Mouse (Mus musculus) liver, postnatal 0 days (tissue): Measurements from ENCODE around the gene Cit. TPM values are rescaled to one million over a fixed set of nuclear protein-coding genes. Genes with fewer than 3 reads are reported as not detected.
A peak's percentile ranks its signal among the peaks of the same experiment; 100 is the strongest.

Experiments
- ATAC-seq: fragments of 200-750 bp; cut with Nextera tagmentation; 2 replicates; pipeline ENCODE4 v1.8.0; 2017; ENCODE audit warnings: mild to moderate bottlenecking, moderate library complexity
- DNase-seq: peaks from one replicate; pipeline ENCODE4 v3.0.0-alpha.2; 2016
- H3K27ac ChIP-seq: fragments of 300-500 bp; sonication (generic); 2 replicates; pipeline ENCODE4 v1.5.1; 2014; ENCODE audit warnings: antibody characterized with exemption, moderate library complexity, mild to moderate bottlenecking, low read depth
- H3K27me3 ChIP-seq: fragments of 300-500 bp; sonication (generic); 2 replicates; pipeline ENCODE4 v1.6.1; 2014; ENCODE audit warnings: low read length, control low read depth, mixed read lengths; ENCODE audit not compliant: insufficient read depth
- H3K36me3 ChIP-seq: fragments of 300-500 bp; sonication (generic); replicated peaks from 2 replicates; pipeline ENCODE4 v1.6.1; 2014; ENCODE audit warnings: mild to moderate bottlenecking, control low read depth, low read length, moderate library complexity, mixed read lengths; ENCODE audit not compliant: insufficient read depth
- H3K4me1 ChIP-seq: fragments of 300-500 bp; sonication (generic); 2 replicates; pipeline ENCODE4 v1.6.1; 2014; ENCODE audit warnings: antibody characterized with exemption, mild to moderate bottlenecking, control low read depth; ENCODE audit not compliant: insufficient read depth
- H3K4me2 ChIP-seq: fragments of 300-500 bp; sonication (generic); 2 replicates; pipeline ENCODE4 v1.6.1; 2014; ENCODE audit warnings: low read depth, mild to moderate bottlenecking, low read length, moderate library complexity, mixed read lengths
- H3K4me3 ChIP-seq: fragments of 300-500 bp; sonication (generic); 2 replicates; pipeline ENCODE4 v1.5.1; 2014; ENCODE audit warnings: low read depth, low read length
- H3K9ac ChIP-seq: fragments of 300-500 bp; sonication (generic); replicated peaks from 2 replicates; pipeline ENCODE4 v1.6.1; 2014; ENCODE audit warnings: mild to moderate bottlenecking, moderate library complexity
- H3K9me3 ChIP-seq: fragments of 300-500 bp; sonication (generic); 2 replicates; pipeline ENCODE4 v1.6.1; 2016; ENCODE audit warnings: mild to moderate bottlenecking, control low read depth, low read length, mixed read lengths
- CTCF ChIP-seq: sonication (generic); IDR thresholded peaks from 2 replicates; pipeline ENCODE4 v1.5.1; 2016; ENCODE audit warnings: antibody characterized with exemption, low read depth
- EP300 ChIP-seq: IDR thresholded peaks from 2 replicates; pipeline ENCODE4 v1.6.1; 2016; ENCODE audit warnings: antibody characterized with exemption, low read depth, mild to moderate bottlenecking
- WGBS: fragments of 180-500 bp; shearing (Covaris S2); extraction: QIAGEN DNeasy Blood & Tissue Kit; methylation state at CpG from one replicate; pipeline ENCODE4 v1.1.7; 2014; ENCODE audit not compliant: insufficient replicate concordance; 5-methylcytosine and 5-hydroxymethylcytosine counted together
- polyA plus RNA-seq: library from polyadenylated mRNA; unstranded; fragments of >200 nt; fragmentation: Nextera tagmentation; extraction: Ambion mirVana; gene quantifications from 2 replicates; pipeline ENCODE4 v1.2.1, GENCODE M21; 2015

Gene Cit
- polyA plus RNA-seq, 1 experiment from 2014 or later: 11.5 TPM

DNA sequence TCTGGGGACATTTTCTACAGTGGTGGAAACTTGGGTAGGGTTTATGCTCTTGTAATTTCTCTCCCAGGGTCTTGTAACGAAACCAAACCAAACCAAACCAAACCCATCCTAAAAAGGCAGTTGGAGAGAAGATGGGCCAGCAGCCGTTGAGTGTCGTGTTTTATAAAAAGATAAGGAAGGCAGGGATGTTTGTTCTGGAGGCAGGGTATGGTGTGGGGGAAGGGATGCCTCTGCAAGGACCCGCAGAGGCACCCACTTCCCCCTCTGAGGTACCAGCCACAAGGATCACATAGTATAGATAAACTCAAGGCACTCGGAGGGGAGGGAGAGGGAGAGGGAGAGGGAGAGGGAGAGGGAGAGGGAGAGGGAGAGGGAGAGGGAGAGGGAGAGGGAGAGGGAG is 4.6 kb upstream of the Cit start:
- no peak for ATAC-seq
- H3K4me2 ChIP-seq: no peak overlapping the region
- no peak for DNase-seq
- no peaks in the 10 kb centered on the region for H3K27me3 ChIP-seq
- no peak overlapping the region for H3K9ac ChIP-seq
- no peaks in the 10 kb centered on the region for H3K36me3 ChIP-seq
- 19% methylated on average over 5 of the region's 5 CpGs for WGBS
- peaks cover 6% of the 10 kb centered on the region for H3K4me1 ChIP-seq
- no peak overlapping the region for H3K27ac ChIP-seq
- TF ChIP-seq EP300 (no peak; the same call in 1 of the 2 replicates), CTCF (no peak)
- no peaks in the 10 kb centered on the region for H3K9me3 ChIP-seq
- H3K4me3 ChIP-seq: no peak overlapping the region

DNA sequence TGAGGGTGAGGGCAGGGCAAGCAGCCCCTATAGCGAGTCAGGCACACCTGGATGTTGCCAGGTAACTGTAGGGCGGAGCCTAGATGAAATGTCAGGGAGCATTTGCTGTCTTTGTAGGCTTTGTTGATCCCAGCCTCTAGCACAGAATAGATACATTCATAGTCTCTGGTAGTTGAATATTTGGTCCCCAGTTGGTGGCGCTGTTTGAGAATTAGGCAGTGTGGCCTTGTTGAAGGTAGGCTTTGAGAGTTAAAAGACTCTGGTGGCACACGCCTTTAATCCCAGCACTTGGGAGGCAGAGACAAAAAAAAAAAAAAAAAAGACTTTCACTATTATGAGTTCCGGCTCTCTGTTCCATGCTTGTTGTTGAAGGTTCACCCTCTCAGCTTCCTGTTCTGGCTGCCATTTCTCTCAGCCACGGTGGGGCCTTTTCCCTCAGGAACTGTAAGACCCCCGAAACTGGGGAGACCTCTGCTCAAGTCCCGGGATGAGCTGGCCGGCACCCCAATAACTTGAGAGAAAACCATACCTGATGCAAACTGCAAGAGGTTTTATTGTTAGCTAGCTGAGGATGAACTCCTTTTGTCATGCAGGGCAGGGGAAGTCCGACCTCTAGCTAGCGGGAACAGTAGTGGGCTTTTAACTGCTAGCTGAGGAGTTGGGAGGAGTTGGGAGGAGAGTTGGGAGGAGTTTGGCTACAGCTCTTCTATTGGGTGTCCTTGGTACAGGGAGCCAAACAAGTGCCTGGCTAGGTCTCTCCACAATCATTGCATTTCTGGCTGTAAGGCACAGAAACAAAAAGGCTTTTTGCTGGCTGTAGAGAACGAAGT is 3.9 kb upstream of the Cit start:
- TF ChIP-seq CTCF (no peak), EP300 (no peak)
- Histone ChIP-seq H3K9ac (no peak overlapping the region), H3K27me3 (no peaks in the 10 kb centered on the region), H3K4me1 (peaks cover 9% of the 10 kb centered on the region), H3K36me3 (no peaks in the 10 kb centered on the region), H3K4me3 (no peak overlapping the region), H3K9me3 (no peaks in the 10 kb centered on the region), H3K27ac (no peak overlapping the region), H3K4me2 (no peak overlapping the region)
- 74% methylated on average over 12 of the region's 12 CpGs for WGBS
- no peak for DNase-seq
- ATAC-seq: no peak

DNA sequence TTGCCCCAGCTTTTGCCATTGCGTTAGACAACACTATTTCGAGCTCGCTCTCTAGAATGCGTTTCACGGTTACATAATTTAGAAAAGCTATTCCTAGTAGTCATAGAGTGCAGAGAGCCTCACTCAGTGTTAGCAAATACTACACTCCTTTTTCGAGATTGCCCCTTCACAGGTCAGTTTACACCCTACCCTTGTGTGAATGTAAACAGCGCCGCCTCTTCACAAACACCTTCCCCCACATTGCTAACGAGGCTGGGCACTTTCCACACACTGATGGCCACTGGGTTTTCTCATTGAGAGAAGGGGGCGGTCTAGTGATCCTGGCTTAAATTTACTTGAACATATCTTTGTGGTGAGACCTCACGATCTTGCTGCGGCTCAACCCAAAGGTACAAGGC is 711 bp upstream of the Cit start:
- Histone ChIP-seq H3K4me1 (peaks cover 11% of the 10 kb centered on the region), H3K4me3 (peak overlapping the region; percentile 88), H3K9ac (peak overlapping the region; percentile 89), H3K9me3 (no peaks in the 10 kb centered on the region), H3K27ac (peak overlapping the region; percentile 63), H3K27me3 (no peaks in the 10 kb centered on the region), H3K36me3 (peaks cover 7% of the 10 kb centered on the region; the same call in 1 of the 2 replicates), H3K4me2 (peak overlapping the region; percentile 92)
- peak; percentile 29 for ATAC-seq
- no peak for DNase-seq
- TF ChIP-seq CTCF: no peak
- no peak for TF ChIP-seq EP300
- WGBS: 1% methylated on average over 12 of the region's 12 CpGs

DNA sequence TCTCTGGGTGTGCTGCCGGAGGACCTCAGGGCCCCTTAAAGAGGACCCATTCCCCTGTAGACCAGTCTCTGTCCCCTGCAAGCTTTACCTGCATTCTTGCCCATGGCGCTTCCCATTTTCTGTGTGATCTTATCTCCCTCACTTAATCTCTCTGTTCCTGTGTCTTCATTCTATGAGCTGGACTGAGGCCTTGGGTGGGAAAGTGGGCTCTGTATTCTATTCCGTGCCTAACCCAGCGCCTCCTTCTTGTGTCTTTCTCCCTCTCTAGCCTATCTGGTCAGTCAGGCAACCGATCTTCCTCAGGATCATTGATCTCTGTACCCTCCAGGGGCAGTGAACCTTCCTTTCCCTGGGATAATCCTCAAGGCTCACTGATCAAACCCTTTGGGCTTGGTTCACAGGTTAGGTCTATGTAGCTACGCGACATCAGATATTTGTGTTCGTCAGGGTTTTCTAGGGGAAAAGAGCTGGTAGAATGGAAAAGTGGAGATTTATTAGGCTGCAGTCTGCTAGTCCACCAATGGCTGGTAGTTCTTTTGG is 627 bp downstream of the Cit start:
- H3K4me1 ChIP-seq: peaks cover 11% of the 10 kb centered on the region
- DNase-seq: no peak
- peak overlapping the region; percentile 89 for H3K9ac ChIP-seq
- H3K9me3 ChIP-seq: no peaks in the 10 kb centered on the region
- peak overlapping the region; percentile 88 for H3K4me3 ChIP-seq
- peaks cover 16% of the 10 kb centered on the region; the same call in 1 of the 2 replicates for H3K36me3 ChIP-seq
- H3K4me2 ChIP-seq: peak overlapping the region; percentile 92
- H3K27ac ChIP-seq: peak overlapping the region; percentile 78
- 36% methylated on average over 8 of the region's 8 CpGs for WGBS
- TF ChIP-seq CTCF (no peak), EP300 (no peak)
- no peak for ATAC-seq
- no peaks in the 10 kb centered on the region for H3K27me3 ChIP-seq

DNA sequence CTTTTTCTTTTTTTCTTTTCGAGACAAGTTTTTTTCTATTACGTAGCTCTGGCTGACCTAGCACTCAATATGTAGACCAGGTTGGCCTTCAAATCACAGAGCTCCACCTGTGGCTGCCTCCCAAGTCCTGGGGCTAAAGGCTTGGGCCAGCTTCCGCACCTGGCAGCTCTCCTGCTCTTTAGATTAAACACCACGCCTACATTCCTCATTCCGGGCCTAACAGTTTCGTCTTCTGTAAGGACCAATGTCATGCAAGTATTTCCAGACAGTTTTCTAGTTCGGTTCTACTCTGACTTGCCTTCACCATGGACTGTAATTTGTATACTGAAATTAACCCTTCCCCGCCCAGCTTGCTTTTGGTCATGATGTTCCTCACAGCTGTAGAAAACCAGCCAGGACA is 2.1 kb downstream of the Cit start:
- H3K9me3 ChIP-seq: no peaks in the 10 kb centered on the region
- H3K4me1 ChIP-seq: peaks cover 11% of the 10 kb centered on the region
- H3K4me2 ChIP-seq: no peak overlapping the region
- no peak for TF ChIP-seq EP300
- TF ChIP-seq CTCF: no peak
- H3K36me3 ChIP-seq: peaks cover 18% of the 10 kb centered on the region; the same call in 1 of the 2 replicates
- H3K4me3 ChIP-seq: no peak overlapping the region
- H3K27ac ChIP-seq: no peak overlapping the region
- no peaks in the 10 kb centered on the region for H3K27me3 ChIP-seq
- no peak for DNase-seq
- no peak for ATAC-seq
- no peak overlapping the region for H3K9ac ChIP-seq
- 84% methylated on average over 8 of the region's 8 CpGs for WGBS

DNA sequence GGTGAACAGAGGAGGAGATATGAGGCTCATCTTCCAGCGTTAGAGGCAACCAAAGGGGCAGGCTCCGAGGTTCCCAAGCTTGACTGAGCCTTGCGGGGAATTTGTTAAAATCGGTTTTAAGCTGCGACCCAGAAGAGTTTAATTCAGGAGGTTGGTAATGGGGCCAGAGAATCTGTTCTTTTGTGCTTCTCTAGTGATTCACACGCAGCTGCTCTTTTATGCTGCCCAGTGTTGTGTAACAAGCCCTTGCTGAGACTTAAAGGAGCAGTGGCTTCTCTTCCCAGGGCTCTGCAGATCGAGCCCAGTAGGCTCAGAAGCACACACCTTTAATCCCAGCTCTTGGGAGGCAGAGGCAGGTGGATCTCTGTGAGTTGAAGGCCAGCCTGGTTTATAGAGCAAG is 3.4 kb downstream of the Cit start:
- no peak for TF ChIP-seq EP300
- TF ChIP-seq CTCF: no peak
- Histone ChIP-seq H3K4me3 (no peak overlapping the region), H3K4me2 (no peak overlapping the region), H3K27me3 (no peaks in the 10 kb centered on the region), H3K27ac (no peak overlapping the region), H3K36me3 (peaks cover 26% of the 10 kb centered on the region), H3K9ac (no peak overlapping the region), H3K4me1 (peaks cover 11% of the 10 kb centered on the region), H3K9me3 (no peaks in the 10 kb centered on the region)
- ATAC-seq: no peak
- 88% methylated on average over 7 of the region's 7 CpGs for WGBS
- DNase-seq: no peak
